Mouse (Mus musculus): ENCODE data around the gene Gm20604. TPM values are rescaled to one million over a fixed set of nuclear protein-coding genes. Genes with fewer than 3 reads are reported as not detected.

The Gm20604 gene
- polyA plus RNA-seq, 1 experiment from 2014 or later: 47.9 TPM

Other genes with a start within 250 kb of the Gm20604 start
- 152 and 155 TPM in 2 replicates for gene Chga, start 203.7 kb downstream of the Gm20604 start, polyA plus RNA-seq (2015; fragmentation: Nextera tagmentation; extraction: Ambion mirVana)
- gene Itpk1, start 53.7 kb downstream of the Gm20604 start, polyA plus RNA-seq (2015; fragmentation: Nextera tagmentation; extraction: Ambion mirVana): 34.1 and 34.6 TPM in 2 replicates
- 73.2 and 73.3 TPM in 2 replicates for gene Moap1, start 15.0 kb downstream of the Gm20604 start, polyA plus RNA-seq (2015; fragmentation: Nextera tagmentation; extraction: Ambion mirVana)
- gene Tmem251, start 14.9 kb downstream of the Gm20604 start, polyA plus RNA-seq (2015; fragmentation: Nextera tagmentation; extraction: Ambion mirVana): 11.9 and 13.2 TPM in 2 replicates
- gene Gm28051, start 907 bp downstream of the Gm20604 start, polyA plus RNA-seq (2015; fragmentation: Nextera tagmentation; extraction: Ambion mirVana): not detected in 2 replicates
- gene Gon7, start 869 bp downstream of the Gm20604 start, polyA plus RNA-seq (2015; fragmentation: Nextera tagmentation; extraction: Ambion mirVana): 46.7 and 51.0 TPM in 2 replicates
- gene Ubr7, start 705 bp downstream of the Gm20604 start, polyA plus RNA-seq (2015; fragmentation: Nextera tagmentation; extraction: Ambion mirVana): 35.1 and 35.9 TPM in 2 replicates
- gene Btbd7, start 119.8 kb upstream of the Gm20604 start, polyA plus RNA-seq (2015; fragmentation: Nextera tagmentation; extraction: Ambion mirVana): 14.0 and 14.3 TPM in 2 replicates
- gene Cox8c, start 140.6 kb upstream of the Gm20604 start, polyA plus RNA-seq (2015; fragmentation: Nextera tagmentation; extraction: Ambion mirVana): not detected in 2 replicates
- 8.1 and 8.7 TPM in 2 replicates for gene Unc79, start 190.2 kb upstream of the Gm20604 start, polyA plus RNA-seq (2015; fragmentation: Nextera tagmentation; extraction: Ambion mirVana)

Data from midbrain, embryonic 15.5 days (tissue).